Mouse (Mus musculus) splenic B cell, adult 2 months (primary cell): ENCODE results near the gene Ensa.

Source experiments
- DNase-seq: peaks from one replicate; pipeline ENCODE4 v3.0.0-alpha.2; 2011; ENCODE audit warnings: low read depth, low spot score
- H3K27me3 ChIP-seq: 2 replicates; pipeline ENCODE4 v1.6.1; 2012; ENCODE audit warnings: mild to moderate bottlenecking, low read length, moderate library complexity, mixed read lengths; ENCODE audit not compliant: control insufficient read depth, poor library complexity, insufficient read depth, severe bottlenecking
- H3K36me3 ChIP-seq: 2 replicates; pipeline ENCODE4 v1.6.1; 2012; ENCODE audit warnings: mild to moderate bottlenecking, low read length, moderate library complexity, mixed read lengths; ENCODE audit not compliant: control insufficient read depth, poor library complexity, insufficient read depth, severe bottlenecking

The Ensa gene

GRCm38 (mm10) chr3:95629755-95630154 is 5.0 kb downstream of the Ensa start:
- DNase-seq = no peak

GRCm38 (mm10) chr3:95630856-95631255 is 6.1 kb downstream of the Ensa start:
- no peak for DNase-seq
- peaks cover 23% of the 10 kb centered on the region for H3K36me3 ChIP-seq
- H3K27me3 ChIP-seq = no peaks in the 10 kb centered on the region

More at GRCm38 (mm10) chr3:95629755-95630154, 5.0 kb downstream of the Ensa start:
- Histone ChIP-seq H3K27me3 (no peaks in the 10 kb centered on the region), H3K36me3 (peaks cover 23% of the 10 kb centered on the region)

- Histone ChIP-seq H3K27me3 (no peaks in the 10 kb centered on the region), H3K36me3 (peaks cover 23% of the 10 kb centered on the region)
- no peak for DNase-seq
These were observed 6.5 kb downstream of the Ensa start for GRCm38 (mm10) chr3:95631304-95631703.

GRCm38 (mm10) chr3:95632648-95633588 is 8.1 kb downstream of the Ensa start:
- Histone ChIP-seq H3K36me3 (peaks cover 21% of the 10 kb centered on the region), H3K27me3 (no peaks in the 10 kb centered on the region)
- peak; percentile 79 for DNase-seq

- no peak for DNase-seq
- Histone ChIP-seq H3K27me3 (no peaks in the 10 kb centered on the region), H3K36me3 (peaks cover 8% of the 10 kb centered on the region; the same call in 1 of the 2 replicates)
These were observed 10.8 kb downstream of the Ensa start for GRCm38 (mm10) chr3:95635636-95636035.

GRCm38 (mm10) chr3:95636072-95636471 is 11.3 kb downstream of the Ensa start:
- DNase-seq = no peak
- peaks cover 6% of the 10 kb centered on the region; the same call in 1 of the 2 replicates for H3K36me3 ChIP-seq
- H3K27me3 ChIP-seq = no peaks in the 10 kb centered on the region

GRCm38 (mm10) chr3:95639694-95640093 is 14.9 kb downstream of the Ensa start:
- Histone ChIP-seq H3K36me3 (no peaks in the 10 kb centered on the region), H3K27me3 (no peaks in the 10 kb centered on the region)
- peak; percentile 38 for DNase-seq

- Histone ChIP-seq H3K36me3 (no peaks in the 10 kb centered on the region), H3K27me3 (no peaks in the 10 kb centered on the region)
- DNase-seq = no peak
These were observed 18.3 kb downstream of the Ensa start for GRCm38 (mm10) chr3:95643097-95643496.

GRCm38 (mm10) chr3:95645313-95646235 is 20.8 kb downstream of the Ensa start:
- no peaks in the 10 kb centered on the region for H3K36me3 ChIP-seq
- no peaks in the 10 kb centered on the region for H3K27me3 ChIP-seq
- DNase-seq = peak; percentile 84

GRCm38 (mm10) chr3:95648016-95648415 is 23.2 kb downstream of the Ensa start:
- Histone ChIP-seq H3K27me3 (no peaks in the 10 kb centered on the region), H3K36me3 (no peaks in the 10 kb centered on the region)
- no peak for DNase-seq

- DNase-seq = peak; percentile 87
- H3K36me3 ChIP-seq = no peaks in the 10 kb centered on the region
- H3K27me3 ChIP-seq = no peaks in the 10 kb centered on the region
These were observed 25.7 kb downstream of the Ensa start for GRCm38 (mm10) chr3:95650276-95651032.

- peak; percentile 47 for DNase-seq
- H3K27me3 ChIP-seq = no peaks in the 10 kb centered on the region
- H3K36me3 ChIP-seq = no peaks in the 10 kb centered on the region
These were observed 26.2 kb downstream of the Ensa start for GRCm38 (mm10) chr3:95651033-95651373.

- Histone ChIP-seq H3K36me3 (no peaks in the 10 kb centered on the region), H3K27me3 (no peaks in the 10 kb centered on the region)
- peak; percentile 57 for DNase-seq
These were observed 26.8 kb downstream of the Ensa start for GRCm38 (mm10) chr3:95651391-95652203.
